Mouse (Mus musculus) frontal cortex, adult (tissue): Measurements from ENCODE around the gene Agxt2.

Source experiments
- ATAC-seq: cut with Nextera tagmentation; 2 replicates; pipeline ENCODE4 v1.9.2; 2017; ENCODE audit warnings: mild to moderate bottlenecking, moderate library complexity, mixed read lengths; ENCODE audit not compliant: low TSS enrichment

Agxt2 gene

DNA sequence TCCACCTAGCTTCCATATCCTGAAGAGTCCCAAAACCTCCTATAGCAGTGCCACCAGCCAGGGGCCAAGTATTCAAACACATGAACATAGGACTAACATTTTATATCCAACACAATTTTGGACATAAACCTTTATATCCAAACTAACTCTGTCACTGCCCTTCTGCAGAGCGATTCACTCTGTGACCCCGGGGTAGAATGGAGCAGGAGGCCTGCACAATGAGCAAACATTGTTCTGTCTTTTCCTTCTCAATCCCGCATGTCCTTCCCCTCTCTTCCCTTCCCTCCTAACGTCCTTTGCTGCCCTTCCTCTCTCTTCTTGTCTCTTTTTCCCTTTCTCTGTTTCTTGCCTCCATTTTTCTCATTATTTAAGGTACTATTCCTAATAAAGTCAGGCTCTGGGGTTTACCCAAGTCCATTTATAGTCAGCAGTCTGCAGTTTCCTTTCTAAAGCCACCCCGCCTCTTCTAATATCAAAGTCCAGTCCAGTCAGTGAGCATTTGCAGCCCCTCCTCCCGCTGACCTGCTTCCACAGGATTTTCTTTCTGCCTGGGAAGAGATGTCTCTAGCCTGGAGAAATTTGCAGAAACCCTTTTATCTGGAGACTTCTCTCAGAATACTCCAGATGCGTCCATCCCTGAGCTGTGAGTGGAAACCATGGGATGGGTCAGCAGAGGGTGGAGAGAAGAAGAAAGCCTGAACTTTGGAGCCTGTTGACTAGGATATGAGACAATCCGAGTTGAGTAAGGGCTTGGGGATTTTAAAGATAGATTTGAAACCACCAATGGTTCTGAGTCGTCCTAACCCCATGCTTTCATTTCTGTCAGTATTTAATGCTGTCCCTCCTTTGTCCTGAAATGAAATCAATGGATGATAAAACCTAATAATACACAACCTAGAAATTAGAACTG lies at the start of gene Agxt2:
Gene Agxt2 (plus strand): TSS at position 494 of the 910 bp plus-strand sequence.
- ATAC-seq, result no peak

DNA sequence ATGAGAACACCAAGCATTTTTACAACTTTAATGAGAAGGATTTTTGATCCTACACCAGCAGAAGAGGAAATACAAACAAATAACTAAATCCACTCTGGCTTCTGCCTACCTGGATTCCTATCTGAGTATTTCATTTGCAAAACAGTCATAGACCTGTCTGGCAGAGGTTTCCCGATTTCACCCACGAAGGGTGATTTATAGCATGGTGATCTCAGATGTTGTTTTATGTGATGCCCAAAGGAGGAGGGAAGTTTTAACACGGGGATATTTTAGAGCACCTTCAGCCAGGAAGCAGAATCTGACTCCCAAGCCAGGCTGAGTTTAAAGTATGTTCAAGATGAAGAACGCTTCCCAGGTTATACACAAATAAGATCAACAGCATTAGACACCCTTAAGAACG lies 46.5 kb upstream of the Agxt2 start:
- no peak for ATAC-seq

DNA sequence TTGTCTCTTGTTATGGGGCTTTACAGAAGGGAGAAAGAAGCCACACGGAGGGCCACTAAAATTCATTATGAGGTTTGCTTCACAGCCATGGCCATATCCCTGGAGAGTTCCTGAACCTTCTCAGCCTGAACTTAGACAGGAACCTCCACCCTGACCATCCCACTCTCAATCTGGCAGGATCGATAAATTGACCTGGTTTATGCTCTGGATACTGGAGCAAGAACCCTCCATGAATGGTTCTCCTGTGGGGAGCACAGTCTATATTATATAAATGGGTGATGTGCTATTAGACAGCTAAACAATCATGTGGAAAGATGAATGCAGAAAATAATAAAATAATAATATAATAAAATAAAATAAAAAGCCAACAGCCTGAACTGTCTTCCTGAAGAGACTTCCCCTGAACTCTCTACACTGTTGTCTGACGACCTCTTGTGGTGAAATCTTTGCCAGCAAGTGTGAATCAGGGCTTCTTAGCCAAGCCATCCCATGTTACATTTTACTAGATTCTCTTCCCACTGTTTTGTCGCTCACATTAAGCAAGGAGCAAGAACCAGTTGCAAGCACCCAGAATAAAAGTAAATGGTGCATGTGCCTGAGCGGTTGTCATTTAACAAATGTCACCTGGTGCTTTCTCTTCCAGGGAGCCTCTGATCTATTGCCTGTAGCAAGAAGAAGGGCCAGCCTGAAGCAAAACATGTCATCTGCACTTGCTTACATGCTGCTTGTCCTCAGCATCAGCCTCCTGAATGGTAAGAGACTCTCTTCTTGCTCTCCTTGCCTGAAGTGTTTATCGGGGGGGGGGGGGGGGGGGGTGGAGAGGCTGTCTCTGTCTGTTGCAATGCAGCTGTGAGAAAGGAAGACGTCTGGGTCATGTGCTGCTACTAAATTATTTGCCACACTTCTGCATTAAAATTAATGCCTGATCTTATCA lies 44.5 kb upstream of the Agxt2 start:
- ATAC-seq, result peak; percentile 91

DNA sequence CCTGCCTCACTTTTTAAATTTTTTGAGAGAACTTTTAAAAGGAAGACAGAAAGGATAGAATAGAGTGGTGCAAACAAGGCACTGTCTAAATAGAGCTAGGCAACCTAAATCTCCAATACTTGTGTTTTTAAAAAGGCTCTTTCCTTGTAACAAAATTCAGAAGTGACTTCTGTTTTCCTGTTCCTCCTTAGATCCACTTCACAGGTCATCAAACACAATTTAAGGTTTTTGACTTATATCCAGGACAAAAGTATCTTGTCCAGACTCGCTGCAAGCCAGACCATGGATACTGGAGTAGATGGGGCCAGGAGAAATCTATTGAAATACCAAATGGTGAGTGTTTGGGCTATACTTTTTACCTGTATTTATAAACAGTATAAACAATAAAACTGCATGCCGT lies 33.3 kb upstream of the Agxt2 start, which contains the start of gene Gm21973:
Gene Gm21973 (plus strand): TSS at position 301 of the 400 bp plus-strand sequence.
- no peak for ATAC-seq

DNA sequence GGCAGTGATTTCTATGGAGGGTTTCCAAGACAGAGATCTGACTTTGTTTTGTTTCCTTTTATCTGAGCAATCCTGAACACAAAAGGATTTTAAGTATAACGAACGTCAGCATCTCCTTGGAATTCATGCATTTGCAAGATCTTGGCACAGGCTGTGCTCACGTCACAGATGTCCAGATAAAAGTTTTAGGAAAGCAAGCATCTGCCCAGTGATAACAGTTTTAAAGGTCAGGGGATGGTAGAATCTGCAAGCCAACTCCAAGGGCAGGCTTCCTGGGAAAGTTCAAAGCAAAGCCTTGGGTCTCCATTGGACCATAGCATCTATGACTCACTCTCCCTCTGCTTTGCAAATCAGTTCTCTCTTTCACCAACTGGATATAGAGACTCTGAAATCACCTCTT lies 27.7 kb upstream of the Agxt2 start:
- no peak for ATAC-seq

DNA sequence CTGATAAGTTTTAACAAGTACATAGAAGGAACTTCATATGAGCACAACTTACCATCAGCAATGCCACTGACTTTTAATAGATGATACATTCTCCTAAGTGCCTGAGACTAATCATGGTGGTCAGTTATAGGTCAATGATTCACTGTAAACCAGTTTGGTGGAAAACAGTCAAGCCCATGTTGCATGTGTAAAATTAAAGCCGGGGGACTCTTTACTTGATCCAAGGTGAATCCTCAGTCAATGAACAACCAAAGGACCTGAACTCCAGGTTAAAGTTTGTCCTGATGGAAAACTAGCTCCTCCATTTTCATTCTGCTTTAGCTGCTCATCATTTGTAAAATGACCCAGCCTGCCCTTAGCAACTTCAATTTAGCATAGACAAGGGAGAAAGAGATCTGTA lies 25.8 kb upstream of the Agxt2 start:
- ATAC-seq, result no peak

DNA sequence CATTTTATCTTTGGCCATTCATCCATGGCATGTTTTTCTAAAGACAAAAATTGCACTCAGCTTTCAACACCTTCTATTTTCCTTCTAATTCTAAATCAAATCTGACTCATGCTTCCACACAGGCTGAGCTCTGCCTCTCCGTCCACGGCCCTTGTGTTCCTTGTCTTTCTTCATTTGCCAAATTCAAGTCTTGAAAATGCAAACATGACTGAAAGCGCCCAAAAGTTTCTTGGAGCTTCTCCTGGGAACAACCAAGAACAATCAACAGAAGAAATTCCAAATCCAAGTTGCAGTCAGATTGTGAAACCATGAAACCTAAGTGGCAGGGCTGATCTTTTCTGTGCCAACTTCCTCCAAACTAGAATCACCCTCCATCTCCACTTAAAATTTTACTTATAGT lies 19.7 kb upstream of the Agxt2 start:
- ATAC-seq, result no peak

DNA sequence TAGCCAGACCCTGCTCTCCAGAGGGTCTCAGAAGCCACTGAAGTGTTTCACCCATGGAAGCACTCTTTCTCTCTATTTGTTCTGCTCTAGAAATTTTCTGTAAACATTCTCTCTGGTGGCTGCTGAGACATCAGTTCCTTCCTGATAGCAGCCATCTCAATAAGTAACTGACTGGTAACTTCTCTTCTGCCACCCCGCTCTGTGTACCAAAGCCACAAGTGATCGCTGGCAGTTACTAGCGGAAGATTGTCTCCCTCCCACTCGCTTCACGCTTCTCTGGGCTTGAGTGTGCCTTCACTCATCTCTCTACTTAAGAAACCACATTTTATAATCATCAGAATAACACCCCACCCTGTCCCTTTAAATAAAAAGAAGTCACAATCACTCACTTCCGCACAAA lies 11.3 kb upstream of the Agxt2 start:
- ATAC-seq, result no peak

DNA sequence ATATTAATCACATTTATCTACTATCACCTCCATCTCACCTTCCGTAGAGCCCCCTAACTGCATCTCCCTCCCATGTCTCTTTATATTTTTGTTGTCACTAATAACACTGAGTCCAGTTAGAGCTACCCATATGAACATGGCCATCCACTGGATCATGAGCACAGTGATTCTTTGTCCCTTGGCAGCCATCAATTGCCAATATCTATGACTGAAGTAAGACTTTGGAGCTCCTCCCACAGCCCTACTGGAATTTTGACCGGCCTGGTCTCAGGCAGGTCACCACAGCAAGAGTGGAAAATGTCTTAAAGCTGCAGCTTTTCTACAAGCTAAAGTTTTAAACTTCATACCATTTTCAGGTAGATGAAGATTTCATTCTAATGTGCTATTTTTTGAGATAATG lies 8.0 kb downstream of the Agxt2 start:
- ATAC-seq, result no peak

DNA sequence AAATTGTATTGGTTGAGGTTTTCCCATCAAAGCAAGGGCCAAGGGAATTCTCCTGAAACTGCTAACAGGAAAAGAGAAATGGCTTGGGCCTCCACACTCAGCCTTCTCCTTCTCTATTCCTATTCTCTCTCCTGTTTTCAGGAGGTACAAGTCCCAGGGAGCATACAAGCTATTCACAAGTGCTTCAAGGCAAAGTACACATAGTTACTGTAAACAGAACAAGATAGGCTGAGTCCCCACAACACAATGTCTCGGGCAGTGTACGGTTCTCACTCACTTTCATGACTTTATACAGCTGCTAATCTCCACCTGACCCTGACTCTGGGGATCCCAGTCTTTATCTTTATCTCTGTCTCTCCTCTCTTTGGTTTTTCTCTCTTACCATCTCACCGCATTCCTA lies 17.1 kb downstream of the Agxt2 start:
- no peak for ATAC-seq

DNA sequence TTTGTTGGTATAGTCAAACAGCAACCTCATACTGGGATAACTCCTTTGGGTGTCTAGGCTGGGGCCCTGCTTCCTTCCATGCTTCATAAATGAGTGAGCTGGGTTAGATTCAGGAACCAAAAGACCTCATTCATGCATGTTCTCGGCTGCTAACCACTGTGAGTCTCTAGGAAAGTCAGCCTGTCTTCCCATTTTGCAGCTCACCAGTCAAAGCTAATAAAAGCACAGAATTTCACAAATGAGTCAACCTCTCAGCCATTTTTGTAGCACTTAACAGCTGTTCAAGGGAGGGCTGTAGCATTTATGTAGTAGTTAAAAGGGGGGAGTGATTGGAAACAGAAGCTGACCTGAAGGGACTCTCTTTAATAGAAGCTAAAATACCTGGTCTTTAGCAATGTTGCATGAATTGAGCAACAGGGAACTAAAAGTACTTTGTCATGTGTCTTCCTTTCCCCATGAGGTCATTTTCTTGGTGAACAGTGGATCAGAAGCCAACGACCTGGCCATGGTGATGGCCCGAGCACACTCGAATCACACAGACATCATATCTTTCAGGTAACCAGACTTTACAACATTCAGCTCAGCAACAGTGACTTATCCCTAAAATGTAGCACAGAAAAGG lies 20.1 kb downstream of the Agxt2 start:
- peak; percentile 81; the same call in 1 of the 2 replicates for ATAC-seq

DNA sequence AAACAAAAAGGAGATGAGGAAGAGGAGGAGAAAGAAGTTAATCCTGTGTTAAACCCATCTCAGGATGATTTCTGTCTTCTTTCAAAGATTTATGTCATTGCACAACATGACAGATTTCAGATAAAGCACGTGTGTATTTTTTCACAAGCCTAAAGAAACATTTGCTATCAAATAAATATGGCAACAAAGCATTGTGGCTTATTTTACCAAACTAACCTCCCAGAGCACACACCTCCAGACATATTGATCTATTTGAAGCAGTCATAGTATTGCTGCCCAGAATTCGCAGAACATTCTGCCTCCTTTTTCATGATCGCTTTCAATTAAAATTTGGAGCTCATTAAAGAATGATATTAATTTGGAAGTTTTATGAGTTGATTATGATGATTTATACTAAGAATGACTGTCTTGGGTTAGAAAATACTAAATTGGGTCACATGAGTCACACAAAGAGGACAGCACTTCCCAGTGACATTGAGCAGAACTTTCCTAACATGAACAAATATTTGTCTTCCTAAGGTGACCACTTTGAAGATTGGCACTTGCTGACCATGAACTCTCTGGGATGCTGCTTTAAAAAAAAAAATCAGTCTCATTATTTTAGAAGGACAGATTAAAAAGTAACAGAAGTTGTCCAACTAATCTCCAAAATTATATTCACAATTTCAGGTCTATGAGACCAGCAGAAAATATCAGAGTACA lies 21.6 kb downstream of the Agxt2 start:
- no peak for ATAC-seq

DNA sequence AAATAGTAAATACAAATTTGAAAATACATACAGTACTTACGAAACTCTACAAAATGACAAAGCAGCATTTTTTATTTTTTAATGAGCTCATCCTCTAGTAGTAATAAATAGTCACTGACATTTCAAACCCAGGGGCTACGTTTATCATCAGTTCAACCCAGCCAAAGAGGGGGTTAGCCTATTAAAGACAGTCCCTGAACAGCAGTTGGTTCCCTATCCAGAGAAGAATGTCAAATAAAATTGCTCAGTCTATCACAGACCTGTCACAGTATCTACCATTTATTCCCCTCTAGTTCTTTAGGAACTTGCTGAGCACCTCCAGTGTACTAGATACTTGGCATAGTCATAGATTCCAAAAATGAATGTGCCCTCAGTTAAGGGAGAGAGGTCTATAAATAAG lies 28.9 kb downstream of the Agxt2 start:
- ATAC-seq, result no peak

DNA sequence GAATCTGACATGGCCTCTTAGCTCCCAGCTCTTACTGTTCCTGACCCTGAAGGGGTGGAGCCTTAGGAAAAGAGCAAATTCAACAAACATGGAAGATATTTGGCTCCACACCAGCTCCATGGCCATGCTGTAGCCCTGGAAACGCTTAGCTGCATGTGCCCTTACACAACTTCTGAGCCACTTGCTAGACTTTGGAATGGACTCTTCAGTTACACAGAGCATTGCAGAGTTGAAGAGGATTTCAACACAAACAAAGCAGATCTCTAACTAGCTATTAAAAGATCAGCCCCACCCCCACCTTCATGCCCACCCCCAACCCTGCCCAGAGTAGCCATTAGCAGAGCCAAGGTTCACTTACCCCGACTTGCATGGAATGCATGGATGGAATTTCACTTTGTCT lies 41.5 kb downstream of the Agxt2 start:
- ATAC-seq, result no peak

DNA sequence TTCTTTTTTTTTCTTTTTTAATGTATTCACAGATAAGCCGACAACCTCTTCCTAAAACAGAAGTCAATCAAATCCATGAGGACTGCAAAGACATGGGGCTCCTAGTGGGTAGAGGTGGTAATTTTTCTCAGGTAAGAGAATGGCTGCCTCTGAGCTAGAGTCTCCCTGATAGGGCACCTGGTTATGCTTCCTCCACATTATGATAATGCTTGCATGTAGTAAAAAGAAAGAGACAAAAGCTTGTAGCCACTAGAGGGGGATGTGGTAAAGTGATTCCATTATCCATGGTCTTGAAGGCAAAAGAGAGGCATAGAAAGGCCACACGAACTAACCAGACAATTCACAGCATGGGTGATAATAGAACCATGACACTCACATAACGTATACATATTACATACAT lies 42.1 kb downstream of the Agxt2 start:
- ATAC-seq, result peak; percentile 98

DNA sequence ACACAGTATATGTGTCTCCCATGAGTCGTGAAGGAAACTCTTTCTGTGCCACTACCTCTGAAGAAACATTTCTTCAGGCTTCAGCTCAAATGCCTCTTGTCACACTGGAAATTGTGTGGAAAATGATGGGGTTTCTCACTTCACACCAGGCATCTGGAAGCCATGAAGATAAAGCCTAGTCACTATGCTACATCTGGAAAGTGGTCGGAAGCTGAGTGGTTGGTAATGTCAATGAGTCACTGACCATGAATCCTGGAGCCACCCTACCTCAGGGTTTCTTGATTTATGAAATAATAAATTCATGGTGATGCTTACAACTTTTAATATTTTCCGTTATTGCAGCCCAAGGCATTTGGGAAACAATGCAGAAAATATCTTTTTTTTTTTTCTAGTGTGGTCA lies 51.5 kb downstream of the Agxt2 start:
- ATAC-seq, result no peak

DNA sequence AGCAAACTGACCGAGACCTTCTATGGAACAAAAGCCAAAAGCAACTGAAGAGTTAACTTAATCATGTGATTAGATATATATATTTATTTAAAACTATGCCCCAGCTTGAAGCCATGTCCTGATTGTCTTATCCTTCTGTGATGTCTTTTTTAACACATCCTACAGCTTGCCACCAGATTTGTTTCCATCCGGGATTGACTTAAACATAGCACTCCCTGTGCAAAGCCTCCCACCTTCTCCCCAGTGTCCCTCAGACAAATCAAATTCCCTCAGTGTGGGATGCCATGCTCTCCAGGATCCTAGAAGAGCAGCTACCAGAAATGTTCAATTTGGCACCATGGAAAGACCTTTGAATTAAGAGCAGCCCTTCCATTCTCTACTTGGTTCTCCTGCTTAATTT lies 52.5 kb downstream of the Agxt2 start:
- ATAC-seq, result peak; percentile 93

DNA sequence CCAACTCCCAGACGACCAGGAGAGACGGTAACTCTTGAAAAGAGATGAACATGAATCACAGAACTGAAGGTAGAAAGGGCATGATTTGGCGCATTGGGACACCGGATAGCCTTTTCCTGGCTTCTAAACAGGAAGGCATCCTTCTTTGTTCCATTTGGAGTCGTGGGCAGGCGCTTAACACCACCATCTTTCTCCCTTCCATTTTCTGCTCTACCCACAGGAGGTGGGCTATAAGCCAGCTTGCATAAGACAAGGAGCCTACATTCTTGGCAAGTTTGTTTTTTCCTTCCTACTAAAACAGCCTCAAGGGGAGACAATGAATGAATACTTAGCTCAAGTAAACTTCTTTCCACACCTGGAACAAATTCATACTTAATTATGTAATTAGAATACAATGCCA lies 55.3 kb downstream of the Agxt2 start:
- peak; percentile 80 for ATAC-seq

DNA sequence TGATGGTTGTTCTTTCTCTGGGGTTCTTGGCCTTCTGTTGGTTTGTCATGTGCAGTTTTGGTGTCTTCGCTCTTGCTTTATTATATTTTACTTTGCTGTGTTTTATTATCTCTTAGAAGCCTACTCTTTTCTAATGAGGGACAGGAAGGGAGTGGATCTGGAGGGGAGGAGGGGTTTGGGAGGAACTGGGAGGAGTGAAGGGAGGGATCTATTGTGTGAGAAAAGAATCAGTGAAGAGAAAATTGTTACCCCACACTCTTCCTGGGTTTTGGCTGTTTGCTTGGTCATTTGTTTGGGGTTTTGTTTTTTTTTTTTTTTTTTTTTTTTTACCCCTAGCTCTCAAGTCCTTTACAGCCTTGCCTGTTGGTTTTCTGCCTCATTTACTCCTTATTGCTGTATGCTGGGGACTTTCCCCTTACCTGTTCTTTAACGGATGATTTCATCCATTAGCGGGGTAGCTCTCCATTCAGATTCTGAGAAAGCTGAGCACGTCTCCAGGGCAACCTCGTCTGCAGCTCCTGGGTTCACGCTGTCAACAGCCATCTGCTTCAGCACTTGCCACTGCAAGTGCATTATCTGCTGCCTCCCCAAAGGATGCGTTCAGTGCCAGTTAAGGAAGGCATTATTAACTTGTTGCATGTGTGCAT lies 62.9 kb downstream of the Agxt2 start:
- ATAC-seq, result no peak

DNA sequence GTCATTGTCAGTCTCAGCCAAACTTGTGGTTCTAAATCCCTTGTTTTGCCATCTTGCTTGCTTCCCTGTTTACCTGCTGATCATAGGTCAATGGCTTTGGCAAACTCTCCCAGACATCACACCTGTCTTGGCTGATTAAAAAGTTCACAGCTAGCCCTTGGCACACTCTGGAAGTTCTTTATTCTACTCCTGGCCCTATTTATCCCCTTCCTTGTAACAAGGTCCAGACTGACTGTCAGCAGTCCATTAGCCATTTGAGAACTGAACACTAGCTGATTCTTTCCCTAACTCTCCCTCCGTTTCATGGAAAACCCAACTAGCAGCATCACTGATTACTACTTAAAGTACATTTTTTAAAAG lies 63.4 kb downstream of the Agxt2 start:
- ATAC-seq, result no peak

DNA sequence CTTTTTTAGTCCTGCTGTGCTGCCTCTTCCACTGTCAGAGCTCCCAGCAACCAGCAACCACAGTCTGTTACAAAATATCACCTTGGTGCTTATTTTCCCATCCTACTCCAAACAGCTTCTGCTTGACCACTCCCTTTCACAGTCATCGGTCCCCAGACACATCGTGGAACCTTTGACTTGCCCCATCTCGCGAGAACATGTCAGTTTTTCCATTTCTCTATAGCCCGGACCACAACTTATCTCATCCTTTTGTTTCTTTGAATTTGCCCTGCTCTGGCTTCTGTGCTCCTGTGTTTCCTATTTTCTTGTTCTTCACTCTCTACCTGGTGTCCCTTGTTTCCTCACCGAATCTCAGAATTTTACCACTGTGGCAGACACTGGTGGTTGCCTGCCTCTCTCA lies 67.8 kb downstream of the Agxt2 start:
- peak; percentile 69 for ATAC-seq
